Mouse (Mus musculus) heart, embryonic 12.5 days (tissue): ENCODE data around the gene Pcyt1a. TPM values are rescaled to one million over a fixed set of nuclear protein-coding genes. Genes with fewer than 3 reads are reported as not detected.
A peak's percentile ranks its signal among the peaks of the same experiment; 100 is the strongest.
"Not testable (repeated sequence)": the region's sequence is repeated elsewhere in the genome, so short reads cannot be mapped to it uniquely, and the experiment has no call there.

Source experiments
- ATAC-seq: fragments of 200-750 bp; cut with Nextera tagmentation; 2 replicates; pipeline ENCODE4 v1.8.0; 2017; ENCODE audit warnings: moderate TSS enrichment, moderate library complexity; ENCODE audit not compliant: insufficient number of reproducible peaks, low FRiP score
- H3K27ac ChIP-seq: fragments of 300-500 bp; sonication (generic); 2 replicates; pipeline ENCODE4 v1.5.1; 2016; ENCODE audit warnings: mild to moderate bottlenecking, moderate library complexity; ENCODE audit not compliant: poor library complexity, severe bottlenecking
- H3K27me3 ChIP-seq: fragments of 300-500 bp; sonication (generic); replicated peaks from 2 replicates; pipeline ENCODE4 v1.6.1; 2016; ENCODE audit warnings: mild to moderate bottlenecking, moderate library complexity
- H3K36me3 ChIP-seq: fragments of 300-500 bp; sonication (generic); 2 replicates; pipeline ENCODE4 v1.6.1; 2016; ENCODE audit warnings: mild to moderate bottlenecking, moderate library complexity
- H3K4me1 ChIP-seq: fragments of 300-500 bp; sonication (generic); replicated peaks from 2 replicates; pipeline ENCODE4 v1.6.1; 2016; ENCODE audit warnings: mild to moderate bottlenecking
- H3K4me2 ChIP-seq: fragments of 300-500 bp; sonication (generic); 2 replicates; pipeline ENCODE4 v1.6.1; 2016; ENCODE audit warnings: mild to moderate bottlenecking, moderate library complexity
- H3K4me3 ChIP-seq: fragments of 300-500 bp; sonication (generic); 2 replicates; pipeline ENCODE4 v1.5.1; 2016; ENCODE audit warnings: mild to moderate bottlenecking
- H3K9ac ChIP-seq: fragments of 300-500 bp; sonication (generic); 2 replicates; pipeline ENCODE4 v1.6.1; 2016; ENCODE audit warnings: mild to moderate bottlenecking, moderate library complexity
- H3K9me3 ChIP-seq: fragments of 300-500 bp; sonication (generic); replicated peaks from 2 replicates; pipeline ENCODE4 v1.6.1; 2016; ENCODE audit warnings: mild to moderate bottlenecking, moderate library complexity
- WGBS: fragments of 180-500 bp; shearing (Covaris S2); methylation state at CpG from one replicate; pipeline ENCODE4 v1.1.7; 2016; 5-methylcytosine and 5-hydroxymethylcytosine counted together
- polyA plus RNA-seq: library from polyadenylated mRNA; unstranded; fragments of >200 nt; fragmentation: Nextera tagmentation; extraction: Ambion mirVana; gene quantifications from 2 replicates; pipeline ENCODE4 v1.2.1, GENCODE M21; 2016

Pcyt1a gene
- polyA plus RNA-seq, 1 experiment from 2014 or later = 43.2 TPM

GRCm38 (mm10) chr16:32434066-32434465, 3.3 kb downstream of the Pcyt1a start:
- H3K9me3 ChIP-seq = no peaks in the 10 kb centered on the region
- no peak for ATAC-seq
- H3K9ac ChIP-seq = no peak overlapping the region
- 36% methylated on average over 6 of the region's 6 CpGs for WGBS
- H3K4me3 ChIP-seq = 0 out of 2 replicates have a peak overlapping the region, but pooled peaks have one; percentile 13
- H3K36me3 ChIP-seq = no peaks in the 10 kb centered on the region
- H3K27ac ChIP-seq = no peak overlapping the region
- H3K27me3 ChIP-seq = no peaks in the 10 kb centered on the region
- peak overlapping the region; percentile 43; the same call in 1 of the 2 replicates for H3K4me2 ChIP-seq
- H3K4me1 ChIP-seq = peaks cover 34% of the 10 kb centered on the region

- H3K4me3 ChIP-seq = no peak overlapping the region
- H3K9ac ChIP-seq = no peak overlapping the region
- 0 out of 2 replicates have a peak, but pooled peaks cover 2% of the 10 kb centered on the region for H3K36me3 ChIP-seq
- peak overlapping the region; percentile 8; the same call in 1 of the 2 replicates for H3K27ac ChIP-seq
- peaks cover 31% of the 10 kb centered on the region for H3K4me1 ChIP-seq
- H3K4me2 ChIP-seq = no peak overlapping the region
- no peaks in the 10 kb centered on the region for H3K27me3 ChIP-seq
- H3K9me3 ChIP-seq = no peaks in the 10 kb centered on the region
- no peak for ATAC-seq
Measured at GRCm38 (mm10) chr16:32434691-32435090, 4.0 kb downstream of the Pcyt1a start.

- Histone ChIP-seq H3K27ac (no peak overlapping the region), H3K36me3 (peaks cover 7% of the 10 kb centered on the region; the same call in 1 of the 2 replicates), H3K9me3 (no peaks in the 10 kb centered on the region), H3K4me1 (peaks cover 25% of the 10 kb centered on the region), H3K27me3 (no peaks in the 10 kb centered on the region), H3K9ac (no peak overlapping the region), H3K4me2 (no peak overlapping the region), H3K4me3 (no peak overlapping the region)
- ATAC-seq = no peak
- 51% methylated on average over 1 of the region's 1 CpGs for WGBS
Measured at GRCm38 (mm10) chr16:32436657-32437056, 5.9 kb downstream of the Pcyt1a start.

GRCm38 (mm10) chr16:32437266-32437665, 6.5 kb downstream of the Pcyt1a start:
- Histone ChIP-seq H3K9me3 (no peaks in the 10 kb centered on the region), H3K27me3 (no peaks in the 10 kb centered on the region), H3K36me3 (peaks cover 8% of the 10 kb centered on the region; the same call in 1 of the 2 replicates), H3K4me3 (no peak overlapping the region), H3K4me1 (peaks cover 20% of the 10 kb centered on the region), H3K27ac (no peak overlapping the region), H3K9ac (no peak overlapping the region), H3K4me2 (no peak overlapping the region)
- ATAC-seq = no peak; the same call in 1 of the 2 replicates
- 91% methylated on average over 1 of the region's 1 CpGs for WGBS

GRCm38 (mm10) chr16:32441432-32441831, 10.7 kb downstream of the Pcyt1a start:
- Histone ChIP-seq H3K9me3 (no peaks in the 10 kb centered on the region), H3K4me3 (no peak overlapping the region), H3K4me2 (no peak overlapping the region), H3K27ac (no peak overlapping the region), H3K9ac (no peak overlapping the region), H3K27me3 (no peaks in the 10 kb centered on the region), H3K36me3 (peaks cover 11% of the 10 kb centered on the region; the same call in 1 of the 2 replicates), H3K4me1 (peaks cover 8% of the 10 kb centered on the region)
- ATAC-seq = no peak
- 83% methylated on average over 3 of the region's 3 CpGs for WGBS

- not testable (repeated sequence) for H3K9ac ChIP-seq, H3K36me3 ChIP-seq, H3K27ac ChIP-seq, H3K4me2 ChIP-seq, H3K9me3 ChIP-seq, H3K4me3 ChIP-seq, ATAC-seq, H3K27me3 ChIP-seq
- H3K4me1 ChIP-seq = peaks cover 13% of the 10 kb centered on the region
- 72% methylated on average over 3 of the region's 3 CpGs for WGBS
Measured at GRCm38 (mm10) chr16:32444615-32445014, 13.9 kb downstream of the Pcyt1a start.

- Histone ChIP-seq H3K27me3 (no peaks in the 10 kb centered on the region), H3K9ac (no peak overlapping the region), H3K4me2 (no peak overlapping the region), H3K4me3 (no peak overlapping the region), H3K27ac (no peak overlapping the region), H3K9me3 (no peaks in the 10 kb centered on the region), H3K4me1 (peaks cover 13% of the 10 kb centered on the region), H3K36me3 (0 out of 2 replicates have a peak, but pooled peaks cover 4% of the 10 kb centered on the region)
- ATAC-seq = no peak
- WGBS = 89% methylated on average over 1 of the region's 1 CpGs
Measured at GRCm38 (mm10) chr16:32445558-32445957, 14.8 kb downstream of the Pcyt1a start.

GRCm38 (mm10) chr16:32446563-32447138, 15.9 kb downstream of the Pcyt1a start:
- H3K9me3 ChIP-seq = no peaks in the 10 kb centered on the region
- ATAC-seq = no peak
- H3K4me3 ChIP-seq = no peak overlapping the region
- no peak overlapping the region for H3K27ac ChIP-seq
- H3K4me1 ChIP-seq = peaks cover 13% of the 10 kb centered on the region
- WGBS = 43% methylated on average over 2 of the region's 2 CpGs
- H3K4me2 ChIP-seq = no peak overlapping the region
- H3K36me3 ChIP-seq = peaks cover 4% of the 10 kb centered on the region
- H3K9ac ChIP-seq = no peak overlapping the region
- H3K27me3 ChIP-seq = no peaks in the 10 kb centered on the region

- no peak overlapping the region for H3K4me2 ChIP-seq
- peaks cover 20% of the 10 kb centered on the region for H3K36me3 ChIP-seq
- H3K4me3 ChIP-seq = no peak overlapping the region
- peaks cover 13% of the 10 kb centered on the region for H3K4me1 ChIP-seq
- no peaks in the 10 kb centered on the region for H3K27me3 ChIP-seq
- no peak for ATAC-seq
- 78% methylated on average over 3 of the region's 3 CpGs for WGBS
- no peak overlapping the region for H3K27ac ChIP-seq
- no peaks in the 10 kb centered on the region for H3K9me3 ChIP-seq
- H3K9ac ChIP-seq = no peak overlapping the region
Measured at GRCm38 (mm10) chr16:32449665-32450064, 18.9 kb downstream of the Pcyt1a start.

GRCm38 (mm10) chr16:32450133-32450532, 19.4 kb downstream of the Pcyt1a start:
- 95% methylated on average over 2 of the region's 2 CpGs for WGBS
- no peak overlapping the region for H3K4me2 ChIP-seq
- H3K9ac ChIP-seq = no peak overlapping the region
- H3K27ac ChIP-seq = no peak overlapping the region
- peaks cover 25% of the 10 kb centered on the region for H3K36me3 ChIP-seq
- no peak for ATAC-seq
- no peak overlapping the region for H3K4me3 ChIP-seq
- no peaks in the 10 kb centered on the region for H3K27me3 ChIP-seq
- H3K9me3 ChIP-seq = no peaks in the 10 kb centered on the region
- peaks cover 13% of the 10 kb centered on the region for H3K4me1 ChIP-seq

GRCm38 (mm10) chr16:32453102-32453501, 22.4 kb downstream of the Pcyt1a start:
- Histone ChIP-seq H3K4me3 (no peak overlapping the region), H3K4me2 (no peak overlapping the region), H3K9ac (no peak overlapping the region), H3K27ac (no peak overlapping the region), H3K27me3 (no peaks in the 10 kb centered on the region), H3K9me3 (no peaks in the 10 kb centered on the region), H3K4me1 (peaks cover 7% of the 10 kb centered on the region; the same call in 1 of the 2 replicates), H3K36me3 (peaks cover 40% of the 10 kb centered on the region)
- no peak for ATAC-seq
- WGBS = 94% methylated on average over 8 of the region's 8 CpGs

- peaks cover 43% of the 10 kb centered on the region for H3K36me3 ChIP-seq
- no peak overlapping the region for H3K4me2 ChIP-seq
- ATAC-seq = no peak
- H3K4me3 ChIP-seq = no peak overlapping the region
- no peaks in the 10 kb centered on the region for H3K27me3 ChIP-seq
- H3K27ac ChIP-seq = no peak overlapping the region
- no peak overlapping the region for H3K9ac ChIP-seq
- no peaks in the 10 kb centered on the region for H3K9me3 ChIP-seq
- H3K4me1 ChIP-seq = peaks cover 5% of the 10 kb centered on the region; the same call in 1 of the 2 replicates
- 85% methylated on average over 5 of the region's 5 CpGs for WGBS
Measured at GRCm38 (mm10) chr16:32454646-32455045, 23.9 kb downstream of the Pcyt1a start.
